Mouse (Mus musculus) fibroblast of lung, adult 2 months (primary cell): Measurements from ENCODE around the gene Serinc2.
A peak's percentile ranks its signal among the peaks of the same experiment; 100 is the strongest.

Source experiments
- DNase-seq: peaks from one replicate; pipeline ENCODE4 v3.0.0-alpha.2; 2011; ENCODE audit warnings: low read depth

The Serinc2 gene

GRCm38 (mm10) chr4:130297123-130297529 is 18.1 kb upstream of the Serinc2 start:
- DNase-seq: no peak

GRCm38 (mm10) chr4:130296243-130296965 is 17.4 kb upstream of the Serinc2 start:
- no peak for DNase-seq

GRCm38 (mm10) chr4:130295047-130295745 is 16.2 kb upstream of the Serinc2 start:
- no peak for DNase-seq

DNA sequence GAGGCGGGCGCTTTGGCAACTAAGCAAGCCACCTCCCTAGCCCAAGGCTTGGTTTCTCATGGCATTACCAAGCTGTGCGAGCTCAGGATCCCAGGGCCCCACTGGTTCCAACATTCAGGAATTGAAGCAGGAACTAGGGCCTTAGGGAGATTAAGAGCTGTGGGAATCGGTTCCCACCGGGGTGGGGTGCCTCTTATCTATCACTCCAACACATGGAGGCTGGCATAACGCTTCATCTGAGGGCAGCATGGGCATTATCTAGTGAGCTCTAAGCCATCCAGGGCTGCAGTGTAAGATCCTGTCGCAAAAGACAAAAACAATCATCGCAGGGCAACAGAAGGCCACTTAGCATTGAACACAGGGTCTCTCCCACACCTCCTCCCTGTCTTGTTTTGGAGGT is 15.5 kb upstream of the Serinc2 start:
- DNase-seq: no peak

DNA sequence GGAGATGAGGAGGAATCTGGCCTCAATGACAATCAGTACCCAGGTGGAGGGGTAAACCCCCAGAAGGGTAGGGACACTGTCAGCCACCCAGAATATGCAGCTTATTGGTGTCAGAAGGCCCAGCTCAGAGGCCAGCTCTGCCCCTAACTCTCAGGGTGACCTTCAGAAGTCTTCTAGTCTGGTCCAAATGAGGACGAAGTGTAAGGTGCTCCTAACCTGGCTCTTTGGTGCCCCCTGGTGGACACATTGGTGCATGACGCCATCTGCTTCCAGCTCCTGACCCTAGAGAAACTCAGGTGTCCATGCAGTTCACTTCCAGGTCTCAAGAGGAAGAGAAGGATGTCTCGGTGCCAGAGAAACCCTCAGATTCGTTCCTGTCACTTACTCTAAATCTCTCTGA is 13.3 kb upstream of the Serinc2 start:
- peak; percentile 49 for DNase-seq

GRCm38 (mm10) chr4:130289824-130290223 is 10.8 kb upstream of the Serinc2 start:
- no peak for DNase-seq

DNA sequence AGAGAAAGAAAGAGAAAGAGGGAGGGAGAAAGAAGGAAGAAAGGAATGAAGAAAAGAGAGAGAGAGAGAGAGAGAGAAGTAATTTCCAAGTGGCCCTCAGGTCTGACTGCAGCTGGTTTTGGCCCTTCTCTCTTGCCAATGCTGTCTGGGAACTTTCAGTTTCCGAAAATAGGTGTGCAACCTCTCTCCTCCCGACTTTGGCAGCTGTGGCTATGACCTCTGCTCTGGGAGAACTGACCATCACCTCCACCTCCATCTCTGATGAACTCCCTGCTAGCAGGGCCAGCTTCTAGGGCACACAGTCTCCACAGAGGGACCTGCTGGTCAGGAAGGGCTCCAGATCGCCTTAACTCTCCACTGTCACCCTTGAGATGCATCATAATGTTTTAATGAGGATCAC is 7.5 kb upstream of the Serinc2 start:
- no peak for DNase-seq

DNA sequence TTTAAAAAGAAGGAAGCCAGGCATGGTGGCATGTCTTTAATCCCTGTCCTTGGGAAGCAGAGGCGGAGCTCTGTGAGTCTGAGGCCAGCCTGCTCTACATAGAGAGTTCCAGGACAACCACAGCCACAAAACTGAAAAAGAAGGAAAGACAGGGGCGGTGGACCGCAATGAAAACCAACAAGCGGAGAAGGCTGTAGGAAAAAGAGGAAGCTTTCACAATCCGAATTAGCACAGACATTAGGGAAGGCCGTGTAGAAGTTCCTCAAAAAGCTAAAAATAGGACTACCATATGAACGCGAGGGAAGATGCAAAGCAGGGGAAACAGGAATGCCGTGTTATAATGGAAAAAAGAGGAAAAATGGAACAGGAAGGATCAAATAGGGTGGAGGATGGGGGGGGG is 4.8 kb upstream of the Serinc2 start:
- DNase-seq: no peak

GRCm38 (mm10) chr4:130282856-130283255 is 3.9 kb upstream of the Serinc2 start:
- no peak for DNase-seq

GRCm38 (mm10) chr4:130276573-130277176 is 2.3 kb downstream of the Serinc2 start:
- no peak for DNase-seq

DNA sequence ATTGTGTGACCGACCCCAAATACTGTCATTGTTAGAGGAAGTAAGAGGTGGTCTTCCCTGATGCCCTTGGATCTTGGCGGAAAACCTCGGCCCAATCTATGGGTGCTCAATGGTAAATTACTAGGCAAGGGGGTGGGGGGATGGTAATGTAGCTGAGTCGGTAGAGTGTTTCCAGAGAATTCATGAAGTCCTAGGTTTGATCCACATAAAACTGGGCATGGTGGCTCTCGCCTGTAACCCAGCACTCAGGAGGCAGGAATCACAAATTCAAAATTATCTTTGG is 3.2 kb downstream of the Serinc2 start:
- DNase-seq: no peak

- no peak for DNase-seq
Measured at GRCm38 (mm10) chr4:130275016-130275822, 3.8 kb downstream of the Serinc2 start.

- no peak for DNase-seq
Measured at GRCm38 (mm10) chr4:130274346-130275015, 4.5 kb downstream of the Serinc2 start.

DNA sequence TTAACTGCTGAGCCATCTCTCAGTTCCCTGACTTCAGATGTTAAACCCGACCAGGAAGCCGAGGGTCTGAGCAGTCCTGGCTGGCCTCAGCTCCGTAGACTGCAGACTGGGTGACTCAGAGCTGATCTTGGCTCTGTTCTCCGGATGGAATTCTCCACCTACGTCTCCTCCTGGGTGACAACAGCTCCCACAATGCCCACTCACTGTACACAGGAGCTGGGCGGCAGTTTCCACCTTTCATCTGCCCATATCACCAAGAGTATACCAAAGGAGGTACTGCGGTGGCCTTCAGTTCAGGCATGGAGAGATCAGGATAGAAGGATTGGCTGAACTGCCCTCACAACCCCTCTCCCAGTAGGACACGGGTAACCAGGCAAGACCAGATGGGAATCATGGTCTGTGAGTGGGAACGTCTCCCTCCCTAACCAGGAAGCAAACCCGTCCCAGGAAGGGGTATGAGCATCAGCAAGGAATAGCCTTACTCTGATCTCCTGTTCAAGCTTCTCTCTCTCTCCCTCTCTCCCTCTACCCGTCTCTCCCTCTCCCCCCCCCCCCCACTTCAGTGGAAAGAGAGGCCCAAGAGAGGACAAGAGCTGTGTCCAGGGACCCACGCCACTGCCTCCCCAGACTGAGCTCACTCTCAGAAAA is 5.2 kb downstream of the Serinc2 start:
- peak; percentile 80 for DNase-seq

DNA sequence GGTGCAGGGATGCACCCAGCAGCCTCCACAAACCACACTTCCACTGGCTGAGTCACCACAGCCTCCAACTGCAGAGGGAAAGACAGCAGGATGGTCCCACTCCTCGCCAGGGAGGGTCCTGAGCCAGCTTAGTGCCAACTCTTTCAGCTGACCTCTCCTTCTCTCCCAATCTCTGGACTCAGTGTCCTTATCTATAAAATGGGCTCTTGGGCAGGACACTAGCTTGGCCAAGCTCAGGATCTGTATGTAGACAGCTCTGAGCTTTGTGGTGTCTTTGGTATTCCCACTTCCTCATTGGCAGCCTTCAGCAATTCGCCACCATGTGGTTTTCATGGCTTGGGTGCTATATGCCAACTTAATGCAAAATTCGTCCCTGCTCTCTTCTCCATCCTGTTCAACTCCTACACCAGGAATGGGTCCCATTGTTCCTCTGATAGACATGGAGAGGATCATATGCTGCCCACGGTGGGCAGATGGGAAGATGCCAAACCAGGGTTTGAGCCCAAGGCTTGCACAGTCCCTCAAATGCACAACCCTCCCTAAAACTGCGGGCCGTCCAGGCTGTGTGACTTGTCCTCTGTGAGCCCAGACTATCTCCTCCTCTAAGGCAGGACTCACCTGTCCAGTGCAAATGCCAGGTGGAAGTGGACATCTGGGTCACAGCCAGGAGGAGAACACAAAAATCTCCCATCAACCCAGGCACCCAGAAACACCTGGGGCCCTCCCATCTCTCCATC is 8.2 kb downstream of the Serinc2 start:
- DNase-seq: no peak

DNA sequence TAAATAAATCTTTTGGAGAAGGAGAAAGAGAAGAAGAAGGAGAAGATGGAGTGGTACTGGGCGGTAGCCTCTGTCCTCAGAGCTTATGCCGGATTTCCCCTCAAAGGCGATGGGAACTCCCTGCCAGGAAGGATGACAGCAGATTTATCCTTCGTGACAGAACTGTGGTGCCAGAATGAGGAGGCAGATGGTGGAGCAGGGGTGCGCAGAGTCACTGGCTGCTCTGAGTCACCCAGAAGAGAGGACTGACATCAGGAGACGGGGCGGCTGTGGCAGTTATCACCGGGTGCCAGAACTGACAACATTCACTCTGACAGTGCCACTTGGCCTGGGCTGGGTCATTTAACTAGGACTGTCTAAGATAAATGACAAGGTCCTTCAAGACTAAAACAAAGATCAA is 8.9 kb downstream of the Serinc2 start:
- DNase-seq: no peak

DNA sequence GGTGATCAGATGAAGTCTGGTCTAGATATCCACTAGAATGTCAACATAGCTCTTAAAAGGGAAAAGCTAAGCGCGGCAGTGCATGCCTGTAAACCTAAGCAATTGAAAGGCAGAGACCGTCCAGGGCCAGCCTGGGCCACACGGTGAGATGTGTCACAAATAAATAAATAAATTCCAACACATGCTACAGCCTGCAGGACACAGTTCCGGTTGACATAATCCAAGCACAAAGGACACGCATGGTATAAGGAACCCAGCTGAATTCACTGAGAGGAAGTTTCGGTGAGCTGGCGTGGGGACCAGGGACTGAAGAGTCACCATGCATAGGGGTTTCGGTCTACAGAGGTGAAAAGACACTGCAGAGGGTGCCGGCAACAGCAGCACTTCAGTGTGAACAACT is 10.3 kb downstream of the Serinc2 start:
- no peak for DNase-seq

DNA sequence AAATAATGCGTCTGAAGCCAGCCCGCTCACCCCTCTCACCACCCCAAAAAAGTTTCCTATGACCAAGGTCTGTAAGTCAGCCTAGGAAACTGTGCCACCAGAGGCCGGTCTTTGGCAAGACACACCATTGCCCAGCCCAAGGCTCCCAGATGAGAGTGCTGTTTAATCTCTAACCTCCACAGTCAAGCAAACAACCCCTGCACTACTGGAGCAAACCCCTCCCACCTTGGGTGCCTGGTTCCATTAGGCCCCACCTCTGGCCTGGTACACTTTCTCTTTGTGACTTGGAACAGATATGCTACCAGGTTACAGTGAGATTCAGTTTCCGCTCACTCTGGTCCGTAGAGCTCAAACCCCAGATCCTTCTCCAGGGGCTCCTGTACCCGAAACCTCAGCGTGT is 11.9 kb downstream of the Serinc2 start:
- DNase-seq: no peak

GRCm38 (mm10) chr4:130266601-130267000 is 12.4 kb downstream of the Serinc2 start:
- DNase-seq: no peak

GRCm38 (mm10) chr4:130264698-130265349 is 14.2 kb downstream of the Serinc2 start:
- DNase-seq: no peak
